Mouse (Mus musculus) heart, adult 9 months (tissue): ENCODE measurements around the gene Inpp5a.

Experiments
- DNase-seq, 2 experiments: peaks; one replicate each; pipeline ENCODE4 v3.0.0; 2022; ENCODE audit warnings: low spot score in 2 of 2

Gene Inpp5a

DNA sequence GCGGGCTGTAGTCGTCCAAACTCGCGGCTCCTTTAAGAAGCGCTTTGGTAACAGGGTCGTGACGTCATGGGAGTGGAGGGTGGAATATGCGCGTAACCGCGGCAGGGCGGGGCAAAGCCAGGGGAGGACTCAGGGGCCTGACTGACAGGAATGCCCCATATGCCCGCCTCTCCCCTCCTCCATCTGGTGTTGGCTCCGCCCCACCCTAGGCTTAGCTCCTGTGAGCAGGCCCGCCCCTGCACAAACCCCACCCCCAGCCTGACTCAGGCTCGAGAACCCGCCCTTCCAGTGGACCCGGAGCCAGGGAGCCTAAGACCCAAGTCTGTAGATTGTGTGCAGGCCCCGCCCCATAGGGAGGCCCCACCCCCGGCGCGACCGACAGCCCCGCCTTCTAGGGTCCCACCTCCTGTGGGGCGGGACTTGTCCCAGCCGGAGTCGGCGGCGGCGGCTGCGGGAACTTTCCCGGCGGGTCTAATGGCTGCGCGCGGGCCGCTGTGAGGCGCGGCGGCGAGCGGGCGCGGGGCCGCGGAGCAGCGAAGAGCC is at the start of gene Inpp5a:
Gene Inpp5a (plus strand): TSS at position 440 of the 543 bp plus-strand sequence.
- peak; percentile 98 to 99 for DNase-seq

DNA sequence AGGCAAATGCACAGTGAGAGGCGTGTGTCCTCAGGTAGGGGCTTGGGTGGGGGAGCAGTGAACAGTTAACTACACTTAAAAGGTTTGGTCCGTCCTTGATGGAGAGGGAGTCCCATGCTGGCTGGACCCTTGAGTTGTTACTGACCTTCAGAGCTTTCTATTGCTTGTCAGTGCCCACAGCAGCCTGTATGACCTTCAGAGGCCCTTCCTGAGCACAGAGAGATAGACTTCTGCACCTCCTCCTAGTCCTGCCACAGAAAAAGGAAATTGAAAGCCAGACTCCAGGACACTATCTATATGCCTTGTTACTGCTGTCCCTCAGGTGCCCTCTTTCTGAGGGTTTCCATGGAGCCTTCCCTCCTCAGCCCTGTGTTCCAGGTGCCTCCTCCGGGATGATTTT is 49.7 kb upstream of the Inpp5a start:
- no peak for DNase-seq

DNA sequence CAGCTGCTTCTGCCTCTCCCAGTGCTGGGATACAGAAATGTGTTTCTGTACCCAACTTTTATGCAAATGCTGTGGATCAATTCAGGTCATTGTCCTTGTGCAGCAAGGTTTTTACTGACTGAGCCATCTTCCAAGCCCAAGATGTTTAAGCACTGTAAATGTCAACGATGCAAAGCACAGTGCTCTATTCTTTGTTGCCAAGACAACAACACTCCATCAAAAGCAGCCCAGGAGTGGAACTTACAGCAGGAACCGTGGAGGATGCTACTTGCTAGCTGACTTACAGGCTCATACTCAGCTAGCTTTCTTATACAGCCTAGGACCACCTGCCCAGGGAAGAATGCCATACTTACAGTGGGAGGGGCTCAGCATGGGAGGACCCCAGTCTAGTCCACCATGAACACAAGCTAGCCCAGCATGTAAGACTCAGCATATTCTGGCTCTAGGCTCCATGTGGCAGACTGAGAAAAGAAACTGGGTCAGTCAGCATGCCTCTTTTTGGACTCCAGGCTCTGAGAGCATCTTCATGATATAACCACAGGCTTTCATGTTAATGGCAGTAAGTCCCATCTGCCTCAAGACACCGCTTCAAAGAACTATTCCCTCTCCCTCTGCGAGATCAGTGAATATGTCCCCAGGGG is 47.8 kb upstream of the Inpp5a start:
- no peak for DNase-seq

DNA sequence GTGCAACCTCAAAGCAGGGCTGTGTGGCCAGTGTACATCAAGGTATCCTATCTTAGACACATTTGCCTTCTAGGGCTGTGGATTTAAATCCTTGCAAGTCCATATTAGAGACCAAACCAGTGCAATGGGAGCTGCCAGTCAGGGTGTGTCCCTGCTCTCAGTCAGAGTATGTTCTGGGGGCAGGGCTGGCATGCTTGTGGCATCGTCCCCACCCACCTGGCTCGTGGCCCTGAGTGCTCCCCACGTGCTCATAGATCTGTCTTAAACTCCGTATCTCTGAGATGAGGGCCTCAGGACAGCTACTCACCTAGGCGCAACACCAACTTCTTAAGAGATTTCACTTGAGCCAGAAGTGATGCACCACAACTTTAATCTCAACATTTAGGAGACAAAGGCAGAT is 46.1 kb upstream of the Inpp5a start:
- no peak for DNase-seq

DNA sequence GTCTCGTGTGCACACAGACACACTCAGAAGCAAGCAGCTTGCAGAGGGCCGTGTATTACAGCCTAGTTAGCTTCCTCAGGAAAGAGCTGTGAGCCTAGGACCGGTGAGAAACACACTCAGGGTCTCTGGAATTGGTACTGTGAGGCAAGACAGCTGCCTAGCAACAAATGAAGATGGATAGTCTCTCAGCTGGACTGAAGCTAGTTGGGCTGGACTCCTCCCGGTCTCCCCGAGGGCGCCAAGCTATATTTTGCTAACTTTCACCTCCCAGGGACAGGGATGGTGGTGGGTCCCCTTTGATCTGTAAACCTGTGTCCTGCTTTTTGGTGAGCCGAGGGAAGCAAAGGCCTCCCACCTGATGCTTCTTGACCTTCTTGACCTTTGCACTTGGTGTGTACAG is 41.9 kb upstream of the Inpp5a start:
- no peak for DNase-seq

DNA sequence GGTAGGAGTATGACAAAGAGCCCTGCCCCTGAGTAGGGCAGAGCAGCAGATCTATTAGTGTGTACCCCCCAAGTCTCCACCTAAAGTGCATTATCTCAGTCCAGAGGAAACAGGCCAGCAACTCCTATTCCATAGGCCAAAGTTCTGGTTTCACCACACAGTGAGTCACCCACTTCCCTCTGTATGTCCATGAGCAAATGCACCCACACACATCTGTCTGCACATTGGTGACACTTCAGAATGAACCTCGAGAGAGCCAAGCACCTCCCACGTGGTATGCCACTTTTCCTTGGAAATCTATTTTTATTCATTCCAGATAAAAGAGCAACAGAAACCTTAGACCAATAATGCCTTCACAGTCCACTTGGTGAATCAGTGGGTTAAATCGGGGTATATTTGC is 38.3 kb upstream of the Inpp5a start:
- DNase-seq, result no peak

DNA sequence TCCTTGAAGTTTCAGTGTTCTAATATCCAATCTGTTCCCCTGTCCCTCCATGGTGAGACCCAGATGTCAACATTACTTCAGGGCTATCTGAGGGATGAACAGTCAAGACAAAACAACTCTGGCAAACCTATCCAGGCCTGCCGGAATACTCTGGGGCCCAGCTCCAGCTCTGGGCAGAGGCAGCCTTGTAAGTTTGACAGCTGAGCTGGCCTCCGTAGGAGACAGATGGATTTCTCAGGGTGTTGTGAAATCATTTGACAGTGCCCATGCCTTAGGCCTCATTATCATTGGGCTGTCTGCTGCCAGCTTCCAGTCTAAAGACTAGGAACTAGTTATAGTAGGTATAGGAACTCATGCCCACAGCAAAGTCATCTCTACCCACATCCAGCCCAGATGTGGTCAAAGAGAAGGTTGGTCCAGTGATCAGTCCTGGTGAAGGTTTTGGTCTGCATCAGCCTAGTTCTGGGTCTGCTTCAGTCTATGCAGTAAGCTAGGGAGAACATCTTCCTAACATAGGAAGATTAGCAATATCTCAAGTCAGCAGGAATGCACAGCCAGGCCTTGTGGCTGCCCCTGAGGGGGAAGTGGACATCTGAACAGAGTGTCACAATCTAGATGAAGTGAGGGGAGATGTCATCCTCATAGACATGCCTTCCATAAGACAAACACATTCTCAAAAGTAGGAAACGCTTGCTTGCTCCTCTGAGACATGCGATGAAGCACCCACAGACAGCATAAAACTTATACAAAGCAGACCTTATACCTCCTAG is 34.4 kb upstream of the Inpp5a start:
- no peak for DNase-seq

DNA sequence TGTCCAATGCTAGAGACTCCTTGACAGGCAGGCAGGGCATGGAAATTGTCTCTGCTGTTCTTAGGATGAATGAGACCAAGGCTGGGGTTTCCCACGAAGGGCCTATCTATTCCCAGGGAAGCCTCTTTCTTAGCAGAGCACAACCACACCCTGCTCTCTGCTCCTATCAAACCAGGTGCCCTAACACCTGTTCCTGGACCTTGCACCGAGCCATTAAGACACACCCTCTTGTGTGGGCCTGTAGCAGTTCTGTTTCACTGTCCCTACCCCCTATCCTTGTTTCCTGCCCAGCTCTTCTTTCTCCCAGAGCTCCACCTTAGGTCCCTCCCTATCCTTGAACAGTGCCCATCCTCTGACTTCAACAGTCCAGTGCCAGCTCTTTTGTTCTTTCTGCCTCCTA is 31.9 kb upstream of the Inpp5a start:
- DNase-seq, result no peak

DNA sequence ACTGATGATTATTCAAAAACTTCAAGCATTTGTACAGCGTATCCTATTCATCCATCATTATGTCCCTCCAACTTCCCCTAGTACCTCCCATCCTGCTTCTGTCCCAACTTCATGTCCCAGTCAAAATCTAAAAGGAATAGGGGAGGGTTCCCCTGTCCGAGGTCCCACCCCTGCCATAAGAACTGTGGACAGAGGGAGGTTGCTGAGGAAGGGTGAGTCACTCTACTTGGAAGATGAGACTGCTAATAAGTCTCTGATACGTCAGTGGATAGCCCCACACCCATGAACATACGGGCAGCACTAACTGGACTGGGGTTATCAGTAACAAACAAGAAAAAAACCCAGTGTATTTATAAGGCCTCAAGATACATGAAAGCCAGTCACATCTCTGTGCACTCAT is 29.0 kb upstream of the Inpp5a start:
- peak; percentile 35 to 38 for DNase-seq

DNA sequence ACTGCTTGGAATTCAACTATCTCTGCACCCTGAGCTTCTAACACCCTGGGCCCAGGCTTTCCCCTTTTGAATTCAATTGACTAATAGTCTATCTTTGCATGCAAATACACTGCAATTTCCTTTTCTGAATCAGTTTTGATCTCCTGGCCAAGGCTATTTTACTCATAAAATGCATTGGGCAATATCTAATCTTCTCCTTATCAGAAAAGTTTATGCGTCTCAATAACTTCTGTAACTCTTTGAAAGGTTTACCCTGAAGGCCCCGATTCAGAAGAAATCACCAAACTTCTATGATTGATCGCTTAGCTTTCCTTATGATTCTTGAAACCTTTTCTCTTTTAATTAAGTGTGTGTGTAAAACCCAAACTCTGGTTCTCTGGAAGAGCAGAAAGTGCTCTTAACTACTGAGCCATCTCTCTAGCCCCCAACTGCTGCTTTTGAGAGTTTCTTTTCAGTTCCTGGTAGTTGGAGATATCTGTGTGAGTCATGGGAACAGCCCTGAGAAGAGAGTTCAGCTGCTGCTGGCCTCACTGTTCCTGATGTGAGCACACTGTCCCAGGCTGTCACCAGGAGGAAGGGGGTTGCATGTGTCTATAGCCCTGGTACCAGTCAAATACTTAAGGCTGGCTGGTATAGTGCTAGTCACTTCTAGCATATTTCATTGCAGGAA is 27.9 kb upstream of the Inpp5a start:
- no peak for DNase-seq

DNA sequence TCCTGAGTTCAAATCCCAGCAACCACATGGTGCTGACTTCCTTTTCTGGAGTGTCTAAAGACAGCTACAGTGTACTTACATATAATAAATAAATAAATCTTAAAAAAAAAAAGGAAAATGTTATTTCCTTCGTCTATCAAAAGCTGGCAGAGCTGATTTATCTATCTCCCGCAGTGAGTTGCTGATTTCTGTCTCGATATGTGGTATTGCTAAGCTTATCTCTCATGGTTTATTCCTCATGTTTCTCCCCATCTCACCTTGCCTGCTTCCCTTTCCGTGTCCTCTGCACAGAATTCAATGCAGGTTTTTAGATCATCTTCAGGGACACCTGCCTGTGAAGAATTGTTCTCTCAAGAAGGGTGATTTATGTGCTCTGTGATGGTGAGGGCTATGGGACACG is 27.1 kb upstream of the Inpp5a start:
- no peak for DNase-seq

DNA sequence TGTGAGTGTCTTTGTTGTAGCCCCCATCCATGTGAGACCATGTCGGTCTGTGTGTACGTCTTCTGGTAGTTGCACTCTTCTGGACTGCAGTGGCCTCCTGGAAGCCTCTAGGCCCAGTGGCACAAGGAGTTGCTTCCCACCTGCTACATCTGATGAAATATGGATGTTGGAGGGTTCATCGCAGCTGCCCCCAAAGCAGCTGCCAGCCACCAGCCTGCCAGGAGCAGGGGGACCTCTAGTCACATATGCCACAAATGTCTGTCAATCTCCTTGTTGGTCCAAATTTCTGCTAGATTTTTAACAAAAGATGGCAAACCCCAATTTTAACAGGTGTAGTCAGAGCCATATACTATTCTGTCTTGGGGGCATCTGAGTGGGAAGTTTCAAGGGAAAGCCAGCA is 26.4 kb upstream of the Inpp5a start:
- DNase-seq, result no peak

DNA sequence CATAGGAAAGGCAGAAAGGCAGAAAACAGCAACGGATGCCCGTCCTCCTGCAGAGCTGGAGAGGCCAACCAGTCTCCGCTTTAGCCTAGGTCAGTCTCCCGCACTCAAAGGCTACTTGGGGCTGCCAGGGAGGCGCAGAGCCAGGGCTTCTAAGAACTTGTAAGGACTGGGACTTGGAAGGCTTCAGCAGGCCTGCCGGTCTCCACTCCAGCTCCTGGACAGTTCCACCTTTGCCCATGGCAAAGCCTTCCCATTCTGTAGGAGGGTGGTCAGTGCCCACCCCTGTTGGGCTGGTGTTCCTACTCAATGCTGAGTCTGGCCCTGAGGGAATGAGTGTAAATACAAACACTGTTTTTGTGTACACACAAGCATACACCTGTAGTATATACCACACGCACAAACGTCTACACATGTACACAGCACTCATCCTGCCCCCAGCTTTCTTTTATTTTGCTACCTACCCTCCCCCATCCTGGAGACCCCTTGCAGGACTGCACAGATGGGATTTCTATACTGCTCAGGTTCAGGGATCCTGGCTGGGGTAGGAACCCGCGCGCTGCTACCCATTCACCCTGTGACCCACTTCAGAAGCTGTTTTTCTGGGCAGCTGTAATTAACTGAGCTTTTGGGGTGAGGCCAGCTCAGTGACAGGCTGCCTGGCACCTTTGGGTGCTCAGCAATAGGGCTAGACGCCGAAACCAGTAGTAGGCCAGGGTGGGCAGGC is 25.5 kb upstream of the Inpp5a start:
- DNase-seq, result peak in 1 of 2 experiments; percentile 29

DNA sequence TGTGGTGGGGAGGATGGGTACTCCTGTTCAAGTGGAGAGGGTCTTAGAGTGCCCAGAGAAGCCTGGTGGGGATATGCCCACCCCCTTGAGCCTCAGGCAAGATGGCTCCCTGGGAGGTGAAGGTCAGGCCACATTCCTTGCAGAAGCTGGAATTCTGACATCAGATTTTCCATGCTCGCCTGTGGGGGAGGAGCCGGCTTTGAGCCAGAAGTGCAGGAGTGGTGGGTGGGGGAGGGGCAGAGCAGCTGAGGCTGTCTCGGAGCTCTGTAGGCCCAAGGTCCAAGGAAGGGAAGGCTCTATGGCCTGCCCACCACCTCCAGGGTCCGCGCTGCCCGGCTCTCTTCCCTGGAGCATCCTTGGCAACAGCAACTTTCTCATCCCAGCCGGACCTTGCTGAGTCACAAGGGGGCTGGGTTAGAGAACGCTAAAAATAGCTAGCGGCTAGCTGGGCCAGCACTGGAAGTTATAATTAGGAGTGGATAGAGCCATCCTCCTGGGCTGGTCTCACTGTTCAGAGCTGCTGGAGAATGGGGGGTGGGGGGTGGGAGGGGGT is 24.8 kb upstream of the Inpp5a start:
- DNase-seq, result peak; percentile 92

DNA sequence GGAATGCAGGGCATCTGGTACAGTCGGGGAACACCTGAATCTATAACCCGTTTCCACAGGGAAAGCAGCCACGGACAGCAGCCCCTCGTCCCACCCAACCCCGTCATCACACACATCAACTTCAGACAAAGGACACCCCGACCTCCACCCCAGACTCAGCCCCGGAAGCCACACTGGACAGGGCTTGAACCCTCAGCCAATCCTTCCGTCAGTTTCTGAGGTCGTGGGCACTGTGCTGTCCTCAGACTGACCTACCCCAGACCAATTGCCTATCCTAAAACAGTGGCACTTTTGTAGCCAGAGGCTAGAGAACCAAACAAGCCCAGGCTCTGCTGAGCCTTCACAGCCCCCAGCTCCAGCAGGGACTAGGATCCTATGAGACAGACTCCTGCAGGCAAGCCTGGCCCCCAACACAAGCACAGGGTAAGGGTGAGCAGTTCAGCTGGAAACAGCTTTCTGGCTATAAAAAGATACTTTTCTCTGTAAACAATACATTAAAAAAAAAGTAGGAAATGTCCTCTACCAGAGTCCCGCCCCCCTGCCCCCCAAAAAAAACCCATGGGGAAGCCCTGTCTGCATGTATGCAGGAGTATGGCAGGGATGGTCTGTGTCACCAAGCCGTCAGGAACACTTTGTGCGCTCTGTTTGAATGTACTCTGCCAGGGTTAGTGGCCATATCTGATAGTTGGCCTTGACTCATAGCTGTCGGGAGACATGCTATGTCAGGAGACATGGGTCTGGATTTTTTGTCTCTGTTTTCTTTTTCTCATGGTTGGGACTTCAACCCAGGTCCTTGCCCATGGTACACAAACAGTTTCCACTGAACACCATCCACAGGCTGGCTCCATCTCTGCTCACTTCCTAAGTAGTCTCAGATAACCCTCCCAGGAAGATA is 23.7 kb upstream of the Inpp5a start:
- DNase-seq, result peak; percentile 47 to 57

DNA sequence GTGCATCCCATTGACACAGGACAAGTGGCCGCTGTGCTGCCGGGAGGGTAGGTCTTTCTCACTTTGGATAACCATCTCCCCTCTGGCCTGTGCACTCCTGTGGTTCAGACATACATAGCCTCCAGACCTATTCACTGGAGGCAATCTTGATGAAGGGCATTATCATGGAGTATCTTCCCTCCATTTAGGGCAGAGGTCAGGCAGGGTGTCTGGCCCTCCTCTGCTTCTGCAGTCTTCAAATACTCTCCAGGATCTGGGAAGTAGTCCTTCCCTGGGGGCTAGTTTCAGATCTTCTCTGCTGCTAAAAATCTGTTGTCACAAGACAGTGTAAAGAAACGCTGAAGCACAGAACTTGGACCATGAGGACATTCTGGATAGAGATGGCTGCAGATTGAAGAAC is 22.8 kb upstream of the Inpp5a start:
- no peak for DNase-seq

DNA sequence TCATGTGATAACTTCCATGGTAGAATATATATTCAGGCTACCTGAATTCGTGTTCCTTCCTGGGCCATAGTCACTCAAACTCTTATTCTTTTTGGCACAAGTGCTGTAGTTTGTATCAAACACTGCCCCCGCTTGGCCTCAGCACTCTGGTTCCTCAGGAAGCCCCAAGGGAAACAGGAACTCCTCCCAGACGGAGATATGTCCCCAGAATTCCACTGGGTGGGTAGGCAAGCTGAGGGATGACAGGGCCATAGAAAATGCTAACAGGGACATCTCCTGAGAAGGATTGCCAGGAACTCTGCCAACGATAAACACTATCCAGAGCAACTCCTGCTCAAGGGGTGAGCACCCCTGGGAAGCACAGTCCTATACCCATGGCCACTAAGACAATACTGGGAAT is 22.4 kb upstream of the Inpp5a start:
- DNase-seq, result peak; percentile 72 to 80

DNA sequence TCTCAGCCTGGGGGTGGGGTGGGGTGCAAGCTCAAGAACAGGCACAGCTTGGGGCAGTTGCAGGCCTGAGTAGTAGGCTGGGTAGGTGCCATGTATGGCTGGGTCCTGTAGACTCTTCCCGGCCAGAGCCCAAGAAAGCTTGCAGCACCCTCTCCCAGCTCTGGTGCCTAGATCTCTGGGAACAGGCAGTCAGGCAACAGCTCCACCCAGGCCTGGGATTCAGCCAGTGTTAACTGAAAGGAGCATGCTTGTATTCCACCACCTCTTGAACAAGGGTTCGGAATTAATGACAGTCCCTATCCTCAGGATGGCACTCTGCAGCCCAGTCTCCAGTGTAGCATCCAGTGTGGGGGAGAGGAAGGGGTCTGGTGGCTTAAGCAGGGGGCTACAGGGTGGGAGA is 20.7 kb upstream of the Inpp5a start:
- DNase-seq, result peak; percentile 62 to 63

DNA sequence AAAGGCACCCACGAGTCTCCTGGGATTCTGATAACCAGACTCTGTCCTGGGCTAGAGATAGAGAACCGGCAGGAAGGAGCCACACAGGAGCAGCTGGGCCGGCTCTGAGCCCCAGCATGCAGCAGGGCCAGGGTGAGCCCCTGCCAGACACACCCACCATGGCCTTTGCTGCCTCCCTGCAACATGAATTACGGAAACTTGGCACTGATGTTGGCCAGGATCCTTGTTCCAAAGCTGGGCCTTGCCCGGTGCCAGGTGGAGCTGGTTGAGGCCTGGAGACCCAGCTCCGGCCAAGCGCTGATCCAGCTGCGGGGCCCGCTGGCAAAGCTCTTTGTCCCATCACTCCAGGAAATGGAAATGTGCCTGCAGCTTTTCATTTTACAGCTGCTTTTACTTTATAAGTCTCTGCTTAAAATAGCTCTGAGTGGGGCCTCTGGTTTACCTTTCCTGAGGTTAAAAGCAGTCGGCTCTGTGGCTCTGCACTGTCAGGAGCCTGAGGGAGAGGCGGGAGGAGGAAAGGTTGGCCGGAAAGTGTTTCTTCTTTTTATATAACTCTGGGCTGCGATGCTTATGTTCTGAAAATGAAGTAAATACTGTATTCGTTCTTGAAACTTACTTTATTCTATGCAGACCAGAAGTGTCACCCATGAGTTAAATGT is 20.1 kb upstream of the Inpp5a start:
- DNase-seq, result peak; percentile 91 to 93

DNA sequence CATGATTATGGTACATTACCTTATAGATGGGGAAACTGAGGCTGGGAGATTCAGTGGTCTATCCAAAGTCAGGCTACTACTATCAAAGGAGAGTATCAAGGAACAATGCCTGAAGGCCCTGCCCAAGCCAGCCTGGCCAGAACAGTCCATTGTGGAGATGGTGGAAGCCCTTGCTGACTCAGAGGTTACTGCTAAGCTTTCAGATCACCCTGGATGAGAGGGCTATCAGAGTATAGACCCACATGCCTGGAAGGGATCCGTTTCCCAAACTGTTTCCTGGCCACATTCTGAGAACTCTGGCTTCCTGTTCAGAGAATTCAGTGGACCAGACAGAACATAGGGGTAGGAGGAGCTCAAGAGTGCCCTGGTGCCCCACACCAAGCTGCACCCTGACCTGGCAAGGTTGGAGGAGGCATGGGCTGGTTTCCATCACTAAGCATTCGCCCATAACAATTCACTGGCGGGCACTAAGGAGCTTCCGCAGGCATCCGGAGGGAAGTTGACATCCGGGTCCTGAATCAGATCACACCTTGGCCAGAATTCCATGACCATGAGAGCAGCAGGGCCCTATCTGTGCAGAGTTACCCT is 19.3 kb upstream of the Inpp5a start:
- peak; percentile 33 to 40 for DNase-seq
